Mouse (Mus musculus) inflammation-experienced regulatory T-cells, adult 6 months (primary cell): ENCODE measurements around the gene Dmkn. TPM values are rescaled to one million over a fixed set of nuclear protein-coding genes. Genes with fewer than 3 reads are reported as not detected.

Source experiments
- ATAC-seq: one replicate; pipeline ENCODE4 v1.8.0; 2017
- polyA plus RNA-seq, 3 experiments: library from polyadenylated mRNA; unstranded; fragments of 100-300 nt; shearing (Covaris generic); gene quantifications; one replicate each; pipeline ENCODE4 v1.2.1; 2017

Gene Dmkn
- polyA plus RNA-seq, 3 experiments from 2014 or later = not detected

GRCm38 (mm10) chr7:30765173-30765572 is 1.6 kb downstream of the Dmkn start:
- no peak for ATAC-seq

DNA sequence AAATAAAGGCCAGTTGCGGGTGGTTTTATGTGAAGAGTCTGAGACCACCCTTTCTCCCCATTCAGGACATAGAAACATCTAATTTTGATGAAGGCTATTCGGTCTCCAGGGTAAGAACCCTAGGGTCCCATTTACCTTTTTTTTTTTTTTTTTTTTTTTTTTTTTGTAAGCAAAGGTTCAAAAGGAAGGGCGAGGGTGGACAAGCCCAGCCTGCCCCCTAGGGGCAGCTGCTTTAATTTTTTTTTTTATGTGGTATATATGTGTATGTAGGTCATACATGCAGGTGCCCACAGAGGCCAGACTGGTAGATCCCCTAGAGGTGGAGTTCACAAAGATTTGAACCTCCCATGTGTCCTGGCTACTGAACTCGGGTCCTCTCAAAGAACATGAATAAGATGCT is 2.9 kb downstream of the Dmkn start:
- ATAC-seq = no peak

GRCm38 (mm10) chr7:30769236-30769635 is 5.7 kb downstream of the Dmkn start:
- ATAC-seq = no peak

DNA sequence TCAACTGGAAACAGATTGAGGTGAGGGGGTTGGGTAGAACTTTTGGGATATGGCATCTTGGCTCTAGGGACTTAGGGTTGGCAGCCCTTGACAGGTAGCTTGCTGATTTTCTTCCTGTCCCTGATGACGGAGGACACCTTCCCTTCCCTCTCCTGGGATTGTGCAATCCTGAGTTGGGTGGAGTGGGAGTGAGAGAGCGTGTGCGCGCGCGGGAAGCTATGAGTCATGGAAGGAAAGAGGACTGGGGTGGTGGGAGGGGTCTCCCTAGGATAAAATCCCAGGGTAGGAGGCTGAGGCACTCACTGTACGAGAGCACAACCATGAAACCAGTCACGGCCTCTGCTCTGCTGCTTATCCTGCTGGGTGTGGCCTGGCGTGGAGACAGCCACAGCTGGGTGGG is 12.5 kb downstream of the Dmkn start:
- no peak for ATAC-seq

- no peak for ATAC-seq
Observed at GRCm38 (mm10) chr7:30777081-30777579, 13.6 kb downstream of the Dmkn start.

GRCm38 (mm10) chr7:30777911-30778310 is 14.4 kb downstream of the Dmkn start:
- ATAC-seq = no peak

- ATAC-seq = no peak
Observed at GRCm38 (mm10) chr7:30781792-30782191, 18.2 kb downstream of the Dmkn start.

GRCm38 (mm10) chr7:30782658-30783057 is 19.1 kb downstream of the Dmkn start:
- ATAC-seq = no peak

GRCm38 (mm10) chr7:30785154-30785553 is 21.6 kb downstream of the Dmkn start:
- no peak for ATAC-seq

DNA sequence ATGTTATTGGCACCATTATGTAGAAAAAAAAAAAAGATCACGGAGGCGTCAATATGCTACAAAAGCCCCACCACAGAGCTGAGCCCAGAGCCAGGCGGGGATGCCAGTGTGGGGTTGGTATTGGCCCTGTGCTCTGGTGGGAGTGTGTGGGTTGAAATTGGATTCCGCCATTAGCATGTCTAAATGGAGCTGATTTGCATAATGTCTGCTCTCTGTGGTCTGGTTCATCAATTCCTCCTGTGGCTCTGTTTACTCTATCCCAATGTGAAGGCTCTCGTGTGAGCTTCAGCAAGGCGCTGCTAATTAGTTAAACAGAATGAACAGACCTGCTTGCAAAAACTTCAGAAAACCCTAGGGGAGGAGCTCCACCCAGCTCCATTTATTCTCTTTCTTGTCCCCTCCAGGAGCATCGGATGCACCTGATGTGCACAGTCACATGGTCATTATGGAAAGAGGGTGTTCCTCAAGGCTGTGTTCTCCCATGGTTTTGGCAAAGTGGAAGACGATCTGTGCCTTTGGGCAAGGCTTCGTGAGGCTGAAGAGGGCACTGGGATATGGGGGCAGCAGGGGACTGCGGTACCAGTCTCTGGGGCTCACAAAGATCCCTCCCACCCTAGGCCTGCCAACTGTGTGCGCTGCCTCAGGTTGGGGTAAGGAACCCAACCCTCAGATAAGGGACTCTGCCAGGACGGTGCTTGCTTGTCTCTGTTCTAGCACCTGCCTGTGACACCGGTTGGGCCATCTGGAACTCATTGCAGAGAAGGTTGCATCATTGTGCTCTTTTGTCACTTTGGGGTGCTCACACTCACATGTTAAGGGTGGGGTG is 22.4 kb downstream of the Dmkn start:
- ATAC-seq = no peak

DNA sequence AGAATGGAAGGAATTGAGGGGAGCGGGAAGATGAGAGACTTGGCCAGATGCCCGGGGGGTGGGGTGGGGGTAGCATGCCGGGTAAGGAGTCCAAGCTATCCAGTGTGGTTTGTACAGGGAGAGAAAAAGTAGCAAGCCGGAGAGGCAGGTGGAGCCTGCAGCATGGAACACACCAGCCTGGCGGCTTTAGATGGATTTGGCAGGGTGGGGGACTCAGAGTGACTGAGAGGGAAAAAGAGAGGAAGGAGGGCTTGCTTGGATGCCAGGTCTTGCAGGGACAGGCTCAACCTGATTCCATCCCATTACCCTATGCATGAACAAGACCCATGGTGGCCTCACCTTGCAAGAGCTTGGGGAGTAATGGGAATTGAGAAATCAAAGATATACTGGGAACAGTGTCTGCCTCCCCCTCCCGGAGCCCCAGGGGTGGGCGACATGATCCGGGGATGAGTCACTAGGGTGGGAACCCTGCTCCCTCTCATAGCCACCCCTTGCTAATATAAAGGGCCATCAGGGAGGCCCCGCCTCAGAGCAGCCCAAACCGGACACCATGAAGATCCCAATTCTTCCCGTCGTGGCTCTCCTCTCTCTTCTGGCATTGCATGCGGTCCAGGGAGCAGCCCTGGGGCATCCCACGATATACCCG is 23.9 kb downstream of the Dmkn start, which contains the start of gene Krtdap:
Gene Krtdap (plus strand): TSS at position 520 of the 646 bp plus-strand sequence.
- no peak for ATAC-seq

DNA sequence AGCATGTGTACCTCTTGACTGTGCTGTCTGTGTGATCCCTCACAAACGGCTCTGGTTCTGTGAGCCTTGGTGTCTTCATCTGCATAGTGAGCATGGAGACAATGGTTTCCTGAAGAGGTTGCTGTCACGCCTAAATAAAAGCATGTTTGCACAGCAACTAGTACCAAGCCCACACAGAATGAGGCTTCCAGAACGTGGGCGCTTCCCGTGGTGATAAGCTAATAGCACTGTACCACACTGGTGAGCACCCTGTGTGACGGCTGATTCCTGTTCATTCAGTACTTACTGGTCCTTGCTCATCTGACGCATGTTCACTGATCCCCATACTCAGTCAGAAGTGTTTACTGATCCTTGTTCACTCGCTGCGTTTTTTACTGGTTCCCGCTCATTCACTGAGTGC is 26.6 kb downstream of the Dmkn start:
- no peak for ATAC-seq

DNA sequence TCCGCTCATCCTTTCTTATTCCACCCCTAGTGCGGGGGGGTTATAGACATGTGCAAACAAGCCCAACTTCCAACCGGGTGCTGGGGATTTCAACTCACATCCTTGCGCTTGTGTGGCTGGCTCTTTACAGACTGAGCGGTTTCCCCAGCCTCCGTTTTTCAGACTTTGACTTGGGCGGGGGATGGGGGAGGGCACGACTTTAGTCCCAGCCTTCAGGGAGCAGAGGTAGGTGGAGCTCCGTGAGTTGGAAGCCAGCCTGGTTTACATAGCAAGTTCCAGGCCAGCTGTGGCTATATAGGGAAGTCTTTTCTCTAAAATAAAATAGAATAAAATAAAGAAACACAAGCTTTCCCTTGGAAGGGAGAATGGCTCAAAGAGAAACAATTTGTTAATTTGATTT is 28.4 kb downstream of the Dmkn start:
- no peak for ATAC-seq

DNA sequence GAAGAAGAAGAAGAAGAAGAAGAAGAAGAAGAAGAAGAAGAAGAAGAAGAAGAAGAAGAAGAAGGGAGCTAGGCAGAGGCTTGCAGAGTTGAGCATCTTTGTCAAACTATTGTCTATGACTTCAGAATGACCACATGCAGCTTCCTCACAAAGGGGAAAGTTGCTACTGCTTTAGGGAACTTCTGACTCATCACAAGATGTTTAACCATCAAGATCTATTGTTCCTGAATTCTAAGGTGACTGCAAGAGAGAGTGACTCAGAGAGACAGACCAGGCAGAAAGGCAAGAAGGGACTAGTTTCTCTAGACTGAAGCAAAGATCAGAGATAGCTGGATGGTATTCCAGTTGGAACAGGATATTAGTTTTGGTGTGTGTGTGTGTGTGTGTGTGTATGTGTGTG is 31.4 kb downstream of the Dmkn start:
- no peak for ATAC-seq

DNA sequence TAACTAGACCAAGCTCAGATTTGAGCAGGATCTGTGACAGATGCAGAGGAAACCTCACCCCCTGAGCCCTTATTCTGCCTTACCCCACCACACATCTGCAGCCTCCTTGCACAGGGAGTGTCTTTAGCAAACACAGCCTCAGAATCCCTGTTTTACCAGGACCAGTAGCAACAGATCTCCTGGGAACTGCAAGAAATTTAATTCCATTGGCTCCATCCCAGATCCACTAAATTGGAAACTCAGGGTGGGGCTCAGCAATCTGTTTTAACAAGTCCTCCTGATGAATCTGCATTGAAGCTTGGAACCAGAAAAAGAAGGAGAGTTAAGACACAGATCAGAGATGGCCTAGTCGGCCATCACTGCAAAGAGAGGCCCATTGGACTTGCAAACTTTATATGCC is 33.2 kb downstream of the Dmkn start:
- ATAC-seq = no peak

- ATAC-seq = no peak
Observed at GRCm38 (mm10) chr7:30800653-30801052, 37.1 kb downstream of the Dmkn start.

DNA sequence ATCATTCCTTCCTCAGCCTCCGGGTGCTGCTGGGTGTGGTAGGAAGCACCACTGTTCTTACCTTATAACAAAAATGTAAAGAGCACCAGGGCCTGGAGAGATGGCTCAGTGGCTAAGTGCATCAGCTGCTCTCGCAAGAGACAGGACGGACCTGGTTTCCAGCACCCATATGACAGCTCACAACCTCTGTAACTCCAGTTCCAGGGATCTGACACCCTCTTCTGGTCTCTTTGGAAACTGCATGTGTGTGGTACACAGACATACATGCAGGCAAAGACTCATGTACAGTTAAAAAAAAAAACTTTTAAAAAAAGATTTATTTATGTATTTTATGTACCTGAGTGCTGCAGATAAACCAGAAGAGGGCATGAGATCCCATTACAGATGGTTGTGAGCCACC is 39.7 kb downstream of the Dmkn start:
- ATAC-seq = no peak

DNA sequence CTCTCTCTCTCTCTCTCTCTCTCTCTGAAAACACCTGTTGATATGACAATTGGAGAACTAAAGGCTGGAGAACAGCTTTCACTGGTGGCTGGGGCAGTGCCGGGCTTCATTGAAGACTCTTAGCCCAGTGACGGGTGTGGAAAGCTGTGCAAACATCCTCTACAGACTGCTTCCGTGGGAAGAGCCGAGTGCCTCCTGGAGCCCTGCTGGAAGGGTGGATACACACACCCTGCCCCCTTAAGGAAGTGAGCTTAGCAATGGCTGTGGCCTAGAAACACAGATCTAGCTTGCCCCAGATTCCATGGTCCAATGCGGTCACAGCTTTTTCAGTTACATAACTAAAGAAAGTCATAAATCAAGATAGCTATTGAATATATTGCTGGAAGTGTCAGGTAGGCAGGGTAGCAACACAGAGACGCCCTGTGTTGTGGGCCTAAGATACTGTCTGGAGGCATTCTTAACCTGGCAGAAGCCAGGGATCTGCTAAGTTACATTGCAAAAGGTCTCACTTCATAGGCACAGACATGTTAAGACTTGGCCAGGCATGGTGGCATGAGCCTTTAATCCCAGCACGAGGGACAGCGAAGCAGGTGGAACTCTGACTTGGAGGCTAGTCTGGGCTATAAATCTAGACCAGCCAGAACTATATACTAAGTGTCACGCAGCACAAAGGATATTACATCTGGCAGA is 40.6 kb downstream of the Dmkn start:
- no peak for ATAC-seq

DNA sequence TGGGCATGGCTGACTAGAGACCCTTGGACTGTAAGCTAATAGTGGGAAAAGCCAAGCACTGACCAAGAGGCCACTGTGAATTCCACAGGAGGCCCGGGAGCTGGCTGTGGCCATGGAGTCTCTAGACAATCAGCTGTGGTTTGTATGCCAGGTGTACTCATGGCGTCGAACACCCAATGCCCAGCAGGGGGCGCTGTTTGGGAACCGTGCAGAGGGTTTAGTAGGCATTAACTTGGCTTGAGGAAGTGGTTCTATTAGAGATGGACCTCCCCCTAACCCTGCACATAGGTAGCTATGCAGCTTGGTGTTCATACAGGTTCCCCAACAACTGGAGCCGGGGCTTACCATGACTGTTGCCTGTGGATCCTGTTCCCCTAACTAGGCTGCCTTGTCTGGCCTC is 42.4 kb downstream of the Dmkn start:
- no peak for ATAC-seq

DNA sequence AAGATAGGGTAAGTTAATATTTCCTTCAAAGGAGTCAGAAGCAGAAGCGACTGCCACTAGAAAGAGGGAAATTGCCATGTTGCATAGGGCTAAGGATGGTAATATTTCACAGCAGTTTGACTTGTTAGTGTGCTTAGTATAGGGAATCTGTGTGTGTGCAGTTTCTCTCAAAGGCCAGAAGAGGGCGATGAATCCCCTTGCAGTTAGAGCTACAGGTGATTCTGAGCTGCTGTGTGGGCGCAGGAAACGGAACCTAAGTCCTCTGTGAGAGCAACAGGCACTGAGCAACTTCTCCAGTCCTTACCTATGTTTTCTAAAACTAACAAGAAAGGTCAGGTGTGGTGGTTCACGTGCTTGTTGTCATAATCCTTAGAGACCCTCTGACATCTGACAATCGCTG is 46.8 kb downstream of the Dmkn start:
- ATAC-seq = no peak

DNA sequence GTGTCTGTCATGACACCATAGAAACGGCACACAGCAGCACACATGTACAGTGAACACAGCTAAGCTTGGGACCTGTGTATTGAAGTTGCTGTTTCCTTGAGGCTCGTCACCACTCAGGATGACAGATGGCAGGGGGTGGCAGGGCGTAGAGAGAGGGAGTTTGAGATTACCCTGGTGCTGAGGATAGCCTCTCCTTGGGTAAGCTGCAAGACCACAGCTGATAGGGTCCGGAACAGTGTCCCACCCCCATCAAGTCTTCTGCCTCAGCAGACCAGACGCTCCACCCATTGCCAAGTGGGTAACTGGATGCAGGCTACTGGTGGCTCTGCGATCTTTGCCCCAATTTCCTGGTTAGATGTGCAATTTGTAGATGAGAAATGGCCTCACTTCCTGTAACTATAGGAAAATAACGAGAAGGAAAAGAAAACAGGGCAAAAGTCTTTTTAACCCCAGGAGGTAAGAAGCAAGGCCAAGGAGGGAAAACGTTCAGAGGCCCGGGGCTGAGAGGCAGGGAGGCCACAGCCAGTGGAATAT is 48.3 kb downstream of the Dmkn start:
- ATAC-seq = no peak

DNA sequence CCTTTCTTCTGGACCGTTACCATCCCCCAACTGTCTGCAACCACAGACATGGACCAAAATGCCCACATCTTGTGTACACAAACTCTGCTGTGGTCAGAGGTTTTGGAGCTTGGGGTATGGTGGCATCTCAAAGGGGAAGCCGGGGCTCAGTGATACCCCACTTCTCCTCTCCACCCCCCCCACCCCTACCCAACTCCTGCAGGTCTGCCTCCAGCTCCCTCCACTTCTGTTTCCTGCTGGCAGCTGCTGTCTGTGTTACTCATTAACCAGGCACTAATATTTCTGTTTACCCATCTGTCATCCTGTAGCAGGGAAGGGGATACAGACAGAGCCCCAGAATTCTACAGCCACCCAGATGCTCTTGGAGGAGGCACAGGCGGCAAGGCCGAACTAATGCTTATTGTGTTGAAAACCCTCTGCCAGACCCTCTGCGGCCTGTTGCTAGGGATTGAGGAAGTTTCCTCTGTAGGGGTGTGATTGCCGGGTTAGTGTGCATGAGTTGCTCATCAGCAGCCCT is 48.8 kb downstream of the Dmkn start:
- ATAC-seq = no peak

DNA sequence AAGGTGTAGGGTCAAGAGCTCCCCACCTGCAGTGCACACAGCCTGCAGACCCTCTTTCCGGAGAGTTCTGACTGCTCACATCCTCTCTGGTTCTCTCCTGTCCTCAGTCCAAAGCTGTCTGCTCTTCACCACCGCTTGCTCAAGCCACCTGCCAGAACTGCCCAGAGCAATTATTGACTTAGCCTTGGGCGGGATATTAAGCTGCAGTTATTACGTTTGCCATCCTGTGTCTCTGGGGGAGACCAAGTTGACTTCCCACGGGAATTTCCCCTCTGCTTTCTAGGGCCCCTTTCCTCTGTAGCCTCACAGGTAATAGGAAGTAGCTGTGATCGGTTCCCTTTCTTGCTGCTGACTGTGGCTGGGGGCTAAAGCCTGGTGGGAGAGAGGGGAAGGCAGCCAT is 56.6 kb downstream of the Dmkn start:
- no peak for ATAC-seq
